Comparison of ENCODE assay signal across 14 mouse cellular contexts in the genomic region with DNA sequence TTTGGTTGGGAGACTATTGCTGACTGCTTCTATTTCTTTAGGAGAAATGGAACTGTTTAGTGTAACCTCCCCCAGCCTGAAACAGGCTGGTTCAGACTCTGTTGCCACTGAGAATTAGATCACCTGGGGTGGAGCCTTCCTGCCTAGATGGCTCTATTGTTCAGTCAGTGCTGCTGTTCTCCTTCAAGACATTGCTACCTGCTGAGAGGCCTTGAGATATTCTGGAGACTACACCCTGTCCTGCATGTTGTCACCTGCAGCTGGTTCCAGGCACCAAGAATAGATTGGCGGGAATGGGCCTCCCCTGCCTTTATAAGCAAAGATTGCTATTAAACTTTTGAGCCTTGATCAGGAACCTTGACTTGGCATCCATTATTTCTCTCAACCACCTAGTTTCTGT. TPM values are rescaled to one million over a fixed set of nuclear protein-coding genes. Genes with fewer than 3 reads are reported as not detected.
"Had no signal": no experiment of that assay in that cellular context is flagged by ENCODE, and none has a peak within 500 bp of the region (broad histone marks: within the 10 kb centered on the region; RNA-seq: fewer than 3 reads in every experiment).

No protein-coding gene starts in this region.

RNA-seq across cellular contexts. Expression of a gene that starts 47.5 kb away (rescaled TPM):
- polyA plus RNA-seq: neural tube, embryonic 13.5 days; neural tube, embryonic 14.5 days; neural tube, embryonic 15.5 days; small intestine, adult 2 months; spleen, adult 2 months; stomach, embryonic 14.5 days; stomach, embryonic 15.5 days; stomach, embryonic 16.5 days; stomach, postnatal 0 days; testis, adult 2 months; thymus, adult 2 months; thymus, postnatal 0 days; urinary bladder, adult 2 months had no signal

RNA-seq across cellular contexts. Expression of a gene that starts 51.4 kb away (rescaled TPM):
- total RNA-seq: neutrophil, adult 5-6 weeks had no signal
- polyA plus RNA-seq: neural tube, embryonic 13.5 days; neural tube, embryonic 14.5 days; neural tube, embryonic 15.5 days; small intestine, adult 2 months; spleen, adult 2 months; stomach, embryonic 14.5 days; stomach, embryonic 15.5 days; stomach, embryonic 16.5 days; stomach, postnatal 0 days; testis, adult 2 months; thymus, adult 2 months; thymus, postnatal 0 days; urinary bladder, adult 2 months had no signal
